Mouse (Mus musculus) gastrocnemius, adult 8-10 months (tissue): ENCODE results near the gene Treh. TPM values are rescaled to one million over a fixed set of nuclear protein-coding genes. Genes with fewer than 3 reads are reported as not detected.

Experiments
- DNase-seq, 2 experiments: peaks; one replicate each; pipeline ENCODE4 v3.0.0; 2022; ENCODE audit warnings: low spot score in 2 of 2
- total RNA-seq, 4 experiments: library from RNA; stranded (reverse); gene quantifications; 2 replicates each; pipeline ENCODE4 v1.2.4; 2022

Gene Treh
- total RNA-seq, 4 experiments from 2014 or later, result not detected

DNA sequence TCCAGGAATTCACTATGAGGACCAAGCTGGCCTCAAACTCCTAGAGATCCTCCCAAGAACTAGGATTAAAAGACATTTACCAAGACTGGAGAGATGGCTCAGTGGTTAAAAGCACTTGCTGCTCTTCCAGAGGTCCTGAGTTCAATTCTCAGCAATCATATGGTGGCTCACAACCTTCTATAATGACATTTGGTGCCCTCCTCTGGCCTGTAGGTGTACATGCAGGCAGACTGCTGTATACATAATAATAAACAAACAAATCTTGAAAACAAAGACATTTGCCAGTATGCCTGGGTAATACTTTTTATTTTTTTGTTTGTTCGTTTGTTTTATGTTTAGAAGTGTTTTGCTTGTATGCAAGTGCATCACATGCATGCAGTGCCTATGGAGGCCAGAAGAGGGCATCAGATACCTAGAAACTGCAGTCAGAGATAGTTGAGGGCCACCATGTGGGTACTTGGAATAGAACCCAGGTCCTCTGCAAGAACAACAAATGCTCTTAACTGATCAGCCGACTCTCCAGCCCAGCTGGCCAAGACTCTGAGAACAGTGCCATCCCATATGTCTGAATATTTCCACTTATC, 5.3 kb downstream of the Treh start:
- no peak for DNase-seq

DNA sequence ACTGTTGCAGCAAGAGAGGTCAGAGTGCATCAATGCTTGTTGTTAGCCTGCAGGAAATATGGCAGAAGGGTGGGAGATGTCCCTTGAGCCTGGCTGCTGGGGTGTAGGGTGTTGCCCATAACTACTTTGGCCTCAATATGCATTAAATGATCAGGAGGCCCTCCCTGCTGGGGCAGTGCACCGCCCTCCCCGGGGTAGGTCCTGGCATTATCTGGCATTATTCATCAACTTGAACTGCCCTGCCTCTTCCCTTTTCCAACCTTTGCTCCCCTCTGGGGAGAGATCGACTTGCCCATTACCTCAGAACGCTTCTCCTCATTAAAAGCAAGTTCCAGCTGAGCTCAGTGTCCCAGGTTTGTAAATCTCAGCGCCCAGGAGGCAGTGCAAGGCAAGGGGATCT, 6.5 kb downstream of the Treh start:
- DNase-seq, result no peak

GRCm38 (mm10) chr9:44683046-44683445, 10.0 kb downstream of the Treh start:
- no peak for DNase-seq

GRCm38 (mm10) chr9:44685346-44686330, 12.6 kb downstream of the Treh start:
- DNase-seq, result peak; percentile 44 to 56

DNA sequence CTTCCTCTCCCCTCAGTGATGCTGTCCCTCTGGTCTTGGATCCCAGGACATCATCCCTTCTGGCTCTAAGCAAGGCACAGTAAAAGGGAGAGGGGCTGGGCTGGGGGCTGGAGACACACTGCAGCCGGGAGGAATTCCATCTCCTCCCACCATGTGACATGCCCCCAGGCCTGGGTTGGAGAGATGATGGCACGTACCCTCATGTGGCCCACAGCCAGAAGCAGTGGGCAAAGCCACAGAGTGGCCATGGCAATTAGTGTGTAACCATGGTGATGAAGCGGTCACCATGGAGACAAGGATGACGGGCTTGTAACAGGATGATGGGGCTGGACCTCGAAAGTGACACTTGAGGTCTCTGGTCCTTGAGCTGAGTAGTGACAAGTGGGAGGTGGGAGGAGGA, 13.6 kb downstream of the Treh start:
- DNase-seq, result no peak

DNA sequence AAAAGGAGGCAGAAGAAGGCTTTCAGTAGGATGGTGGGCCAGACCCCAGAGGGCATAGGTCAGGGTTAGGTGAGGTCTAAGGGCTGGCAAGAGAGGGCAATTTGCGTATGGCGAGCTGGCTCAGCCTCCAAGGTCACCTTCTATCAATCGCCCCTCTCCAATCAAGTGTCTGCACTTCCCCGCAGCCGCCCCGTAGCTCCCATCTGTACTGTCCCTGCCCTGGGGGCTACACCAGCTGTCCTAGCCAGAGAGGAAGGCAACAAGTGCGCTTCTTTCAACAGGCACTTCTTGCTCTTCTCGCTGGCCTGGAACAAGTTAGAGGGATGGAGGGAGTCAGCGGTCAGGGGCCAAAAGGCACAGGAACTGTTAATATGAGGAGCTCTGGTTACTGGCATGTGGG, 15.0 kb downstream of the Treh start:
- DNase-seq, result no peak

- DNase-seq, result no peak
These were observed 17.6 kb downstream of the Treh start for GRCm38 (mm10) chr9:44690641-44691040.

GRCm38 (mm10) chr9:44691671-44692520, 18.9 kb downstream of the Treh start:
- peak; percentile 52 to 59 for DNase-seq

DNA sequence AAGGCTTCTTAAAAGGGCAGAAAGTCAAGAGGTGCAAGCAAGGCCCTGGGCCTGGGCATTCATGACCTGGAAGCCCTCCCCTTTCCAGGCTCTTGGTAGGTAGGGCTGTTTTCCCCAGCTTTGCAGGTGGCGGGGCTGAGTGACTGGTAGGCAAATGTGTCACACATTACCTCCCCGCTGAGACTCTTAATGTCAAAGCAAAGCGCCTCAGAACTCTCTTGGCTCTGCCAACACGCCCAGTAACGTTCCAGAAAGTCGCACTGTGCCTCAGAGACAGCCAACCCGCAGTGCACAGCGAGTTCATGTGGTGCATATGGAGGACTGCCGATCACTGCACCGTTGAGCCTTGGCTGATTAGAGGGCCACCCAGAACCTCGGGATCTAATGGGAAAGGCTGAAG, 20.0 kb downstream of the Treh start:
- no peak for DNase-seq

- DNase-seq, result no peak
These were observed 24.8 kb downstream of the Treh start for GRCm38 (mm10) chr9:44697866-44698265.

DNA sequence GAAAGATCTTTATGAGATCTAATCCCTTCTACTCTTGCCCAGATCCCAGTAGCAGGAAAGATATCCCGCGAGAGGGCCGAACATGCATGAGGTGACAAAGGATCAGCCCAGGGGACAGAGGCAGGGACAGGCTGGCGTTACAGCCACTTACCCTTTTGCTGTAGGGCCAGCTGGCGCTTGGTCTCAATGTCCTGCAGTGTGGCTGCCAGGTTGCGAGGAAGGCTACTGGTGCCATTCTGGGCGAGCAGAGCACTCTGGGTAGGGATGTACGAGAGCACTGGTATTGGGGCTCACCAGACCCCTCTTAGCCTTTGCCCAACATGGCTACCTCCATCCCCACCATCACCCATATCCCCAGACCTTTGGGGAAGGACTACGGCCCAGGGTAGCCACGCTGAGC, 26.2 kb downstream of the Treh start:
- DNase-seq, result no peak

DNA sequence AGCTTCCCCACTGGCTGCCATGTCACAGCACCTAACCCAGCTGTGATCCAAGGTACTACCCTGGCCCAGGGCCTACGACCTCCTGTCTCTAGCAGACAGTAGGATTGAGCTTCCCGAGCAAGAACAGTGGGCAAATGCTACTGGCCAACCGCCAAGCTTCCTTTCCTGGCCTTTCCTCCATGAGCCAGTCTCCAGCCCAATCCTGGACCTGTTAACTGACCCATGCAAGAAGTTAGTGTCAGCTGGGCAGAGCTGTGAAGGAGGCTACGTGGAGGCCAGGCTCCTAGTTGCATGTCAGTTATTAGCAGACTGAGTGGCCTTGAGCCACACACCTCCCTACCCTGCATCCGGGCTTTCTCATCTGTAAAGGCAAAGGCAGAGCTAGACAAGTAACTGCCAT, 26.7 kb downstream of the Treh start:
- no peak for DNase-seq

- DNase-seq, result no peak
These were observed 34.9 kb downstream of the Treh start for GRCm38 (mm10) chr9:44707749-44708428.

GRCm38 (mm10) chr9:44708429-44708765, 35.4 kb downstream of the Treh start:
- DNase-seq, result peak; percentile 79 to 84

GRCm38 (mm10) chr9:44708925-44709324, 35.9 kb downstream of the Treh start:
- no peak for DNase-seq

GRCm38 (mm10) chr9:44709600-44709999, 36.6 kb downstream of the Treh start:
- no peak for DNase-seq

- no peak for DNase-seq
These were observed 37.2 kb downstream of the Treh start for GRCm38 (mm10) chr9:44710213-44710612.

- no peak for DNase-seq
These were observed 38.6 kb downstream of the Treh start for GRCm38 (mm10) chr9:44711602-44712001.

- no peak for DNase-seq
These were observed 40.0 kb downstream of the Treh start for GRCm38 (mm10) chr9:44713080-44713479.

GRCm38 (mm10) chr9:44713574-44713973, 40.5 kb downstream of the Treh start:
- no peak for DNase-seq

GRCm38 (mm10) chr9:44715109-44715508, 42.1 kb downstream of the Treh start:
- no peak for DNase-seq
